In the genomic region with DNA sequence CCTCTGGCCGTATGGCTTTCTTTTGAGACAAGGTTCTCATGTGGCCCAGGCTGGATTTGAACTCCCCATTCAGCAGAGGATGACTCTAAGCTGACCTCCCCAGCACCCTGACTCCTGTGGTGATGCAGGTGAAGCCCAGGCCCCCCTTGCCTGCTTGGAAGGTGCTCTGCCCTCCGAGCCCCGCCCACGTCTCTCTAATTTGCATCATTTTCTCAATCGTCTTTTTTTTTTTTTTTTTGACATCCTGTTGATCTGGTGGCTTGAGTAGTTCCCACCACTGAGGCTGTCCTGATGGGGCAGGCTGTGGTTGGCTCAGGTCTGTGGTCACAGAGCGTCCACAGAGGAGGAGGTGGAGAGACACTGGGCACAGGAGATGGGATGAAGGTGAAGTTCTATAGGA, we compare ENCODE assay signal across 23 mouse cellular contexts. TPM values are rescaled to one million over a fixed set of nuclear protein-coding genes. Genes with fewer than 3 reads are reported as not detected.
DNase-seq lines count a peak whose midpoint lies in the region; ATAC-seq lines count a peak whose summit lies in the region.
"Had no signal": no experiment of that assay in that cellular context is flagged by ENCODE, and none has a peak within 500 bp of the region (broad histone marks: within the 10 kb centered on the region; RNA-seq: fewer than 3 reads in every experiment).

No protein-coding gene starts in this region.

- ATAC-seq in activated CD4-positive, CD25-positive, alpha-beta regulatory T cell, adult 4 months, result peak; percentile 35
- ATAC-seq: forebrain, embryonic 15.5 days; hindbrain, postnatal 0 days; midbrain, embryonic 13.5 days; Patski had no signal

- peak; percentile 27 for DNase-seq in lung, postnatal 10 days
- no peak for DNase-seq in lung, postnatal 25 days (ENCODE audit: low spot score)
- peak; percentile 78 to 79 for DNase-seq in B cell, adult 2 months
- DNase-seq in natural killer cell, adult 2 months (ENCODE audit: low spot score in 2 of 2), result peak; percentile 65 to 69
- no peak for DNase-seq in layer of hippocampus, adult 8-10 months (ENCODE audit: low spot score in 2 of 2)
- DNase-seq in layer of hippocampus, adult 9-10 months (ENCODE audit: low spot score), result no peak
- DNase-seq in right cerebral cortex, postnatal 25 days, result no peak
- DNase-seq: adrenal gland, postnatal 14 days; cerebellum, adult 11 months; cerebellum, postnatal 14 days; embryo, embryonic 11 days; gastrocnemius, postnatal 36 days; kidney, adult 8-10 months; kidney, postnatal 25 days; right cerebral cortex, postnatal 14 days; thymus, adult 18-20 months had no signal

RNA-seq across cellular contexts. Expression of gene Gng7, which starts 25.3 kb away (rescaled TPM):
- not detected for polyA plus RNA-seq in activated CD4-positive, CD25-positive, alpha-beta regulatory T cell, adult 4 months (2017; shearing (Covaris generic))
- 100 to 1,000 TPM; 130 to 139 (median 135) TPM for total RNA-seq in layer of hippocampus, adult 8-10 months (2022)

RNA-seq across cellular contexts. Expression of gene Diras1, which starts 36.0 kb away (rescaled TPM):
- polyA plus RNA-seq in activated CD4-positive, CD25-positive, alpha-beta regulatory T cell, adult 4 months (2017; shearing (Covaris generic)), result under 1 TPM in 1 of 2 experiments, not detected in 1; 0.11 TPM
- 10 to 100 TPM; 88.3 to 96.9 (median 90.2) TPM for total RNA-seq in layer of hippocampus, adult 8-10 months (2022)
- total RNA-seq: megakaryocyte, adult 5-6 weeks had no signal
- polyA plus RNA-seq: heart, postnatal 0 days had no signal

RNA-seq across cellular contexts. Expression of gene Slc39a3, which starts 47.8 kb away (rescaled TPM):
- polyA plus RNA-seq in activated CD4-positive, CD25-positive, alpha-beta regulatory T cell, adult 4 months (2017; shearing (Covaris generic)), result 1 to 10 TPM; 3.2 to 4.0 TPM
- 10 to 100 TPM; 55.5 to 60.8 (median 60.0) TPM for total RNA-seq in layer of hippocampus, adult 8-10 months (2022)

RNA-seq across cellular contexts. Expression of gene Gadd45b, which starts 59.6 kb away (rescaled TPM):
- 10 to 100 TPM; 22.8 to 45.2 TPM for polyA plus RNA-seq in activated CD4-positive, CD25-positive, alpha-beta regulatory T cell, adult 4 months (2017; shearing (Covaris generic))
- 10 to 100 TPM; 17.4 to 22.9 (median 20.2) TPM for total RNA-seq in layer of hippocampus, adult 8-10 months (2022)

Comparison
In these comparisons a context has a peak if more than half of its experiments do, and no peak if none do; other contexts are left out.
1. DNase-seq: peak in lung, postnatal 10 days (single experiment), B cell, adult 2 months (2 of 2) and natural killer cell, adult 2 months (2 of 2); none in lung, postnatal 25 days (single experiment), layer of hippocampus, adult 8-10 months (0 of 2), layer of hippocampus, adult 9-10 months (single experiment) and right cerebral cortex, postnatal 25 days (single experiment).